Mouse (Mus musculus): Measurements from ENCODE around the gene 1700069L16Rik. TPM values are rescaled to one million over a fixed set of nuclear protein-coding genes. Genes with fewer than 3 reads are reported as not detected.

1700069L16Rik gene
- polyA plus RNA-seq, 1 experiment from 2014 or later: not detected

DNA sequence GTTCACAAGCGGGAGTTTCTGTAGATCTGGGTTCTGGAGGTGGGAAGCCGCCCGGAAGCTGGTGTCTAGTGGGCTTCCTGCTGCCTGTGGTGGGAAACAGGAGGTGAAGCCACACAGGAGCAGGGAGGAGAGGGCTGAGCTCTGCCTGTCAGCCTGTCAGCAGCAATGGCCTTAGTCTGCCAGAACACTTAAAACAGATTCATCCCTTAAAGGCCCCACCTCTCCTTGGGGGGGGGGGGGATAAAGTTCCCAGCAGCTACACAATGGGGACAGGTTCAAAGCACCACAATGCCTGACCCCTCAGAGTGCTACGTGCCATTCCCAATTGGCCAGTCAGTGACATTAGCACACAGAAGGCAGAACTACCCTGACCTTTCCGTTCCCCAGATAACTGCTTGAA lies 72.4 kb downstream of the 1700069L16Rik start:
- WGBS: 28% methylated on average over 5 of the region's 5 CpGs
- ATAC-seq (ENCODE audit: low FRiP score, low read depth): no peak
- H3K4me3 ChIP-seq: no peak overlapping the region
- H3K27ac ChIP-seq: no peak overlapping the region
- no peak overlapping the region for H3K9ac ChIP-seq
- no peaks in the 10 kb centered on the region for H3K36me3 ChIP-seq
- peaks cover 25% of the 10 kb centered on the region for H3K4me1 ChIP-seq
- no peaks in the 10 kb centered on the region for H3K9me3 ChIP-seq
- H3K27me3 ChIP-seq: peaks cover 3% of the 10 kb centered on the region; the same call in 1 of the 2 replicates
- no peak overlapping the region for H3K4me2 ChIP-seq (replicated peaks)

DNA sequence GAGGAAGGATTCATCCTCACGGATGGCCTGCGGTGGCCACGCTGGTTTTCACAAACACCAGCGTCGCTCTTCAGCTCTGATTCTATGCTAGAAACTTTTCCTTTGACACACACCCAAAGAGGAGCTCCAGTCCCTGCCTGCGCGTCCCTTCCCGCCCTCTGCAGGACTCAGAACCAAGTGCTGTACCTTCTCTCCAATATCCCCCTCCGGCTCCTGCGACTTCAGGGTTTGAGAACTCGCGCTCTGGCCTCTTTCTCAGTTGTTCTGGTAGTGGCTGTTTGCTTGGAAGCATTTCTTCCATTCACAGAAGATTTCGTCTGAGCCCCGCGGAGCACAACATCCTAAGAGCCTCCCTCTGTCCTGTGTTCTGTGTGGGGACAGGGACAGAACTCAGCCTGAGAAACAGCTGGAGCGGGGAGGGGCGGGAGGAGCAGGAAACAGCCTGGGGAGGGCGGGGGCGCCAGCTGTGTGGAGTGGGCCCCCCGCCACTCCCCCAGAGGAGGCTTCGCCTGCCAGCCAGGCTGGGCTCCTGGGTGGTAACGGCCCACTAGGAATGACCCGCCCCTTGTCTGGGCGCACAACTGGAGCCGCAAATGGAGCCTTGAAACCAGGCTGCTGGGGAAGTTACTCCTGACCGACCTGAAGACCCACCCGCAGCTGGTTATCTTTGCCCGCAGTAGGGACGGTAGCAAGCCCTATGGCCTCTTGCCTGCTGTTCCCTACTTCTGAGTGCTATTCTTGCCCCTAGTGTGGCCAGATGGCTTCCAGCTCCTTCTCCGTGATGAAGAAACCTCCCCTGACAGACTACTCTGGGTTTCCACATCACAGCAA lies 74.3 kb downstream of the 1700069L16Rik start, which contains the start of gene Cmklr1:
TSS of gene Cmklr1 (minus strand) at position 392 of the 831 bp plus-strand sequence.
- Histone ChIP-seq H3K36me3 (no peaks in the 10 kb centered on the region), H3K9ac (peak within 1 kb of the TSS; percentile 65), H3K9me3 (no peaks in the 10 kb centered on the region), H3K27me3 (peaks cover 3% of the 10 kb centered on the region; the same call in 1 of the 2 replicates), H3K4me1 (peaks cover 25% of the 10 kb centered on the region), H3K4me2 (replicated peaks) (peak within 1 kb of the TSS; percentile 65), H3K27ac (peak within 1 kb of the TSS; percentile 48; the same call in 1 of the 2 replicates), H3K4me3 (peak within 1 kb of the TSS; percentile 38)
- 6% methylated on average over 30 of the region's 30 CpGs for WGBS
- ATAC-seq (ENCODE audit: low FRiP score, low read depth): 0 out of 2 replicates have a peak, but pooled peaks have one; percentile 45

DNA sequence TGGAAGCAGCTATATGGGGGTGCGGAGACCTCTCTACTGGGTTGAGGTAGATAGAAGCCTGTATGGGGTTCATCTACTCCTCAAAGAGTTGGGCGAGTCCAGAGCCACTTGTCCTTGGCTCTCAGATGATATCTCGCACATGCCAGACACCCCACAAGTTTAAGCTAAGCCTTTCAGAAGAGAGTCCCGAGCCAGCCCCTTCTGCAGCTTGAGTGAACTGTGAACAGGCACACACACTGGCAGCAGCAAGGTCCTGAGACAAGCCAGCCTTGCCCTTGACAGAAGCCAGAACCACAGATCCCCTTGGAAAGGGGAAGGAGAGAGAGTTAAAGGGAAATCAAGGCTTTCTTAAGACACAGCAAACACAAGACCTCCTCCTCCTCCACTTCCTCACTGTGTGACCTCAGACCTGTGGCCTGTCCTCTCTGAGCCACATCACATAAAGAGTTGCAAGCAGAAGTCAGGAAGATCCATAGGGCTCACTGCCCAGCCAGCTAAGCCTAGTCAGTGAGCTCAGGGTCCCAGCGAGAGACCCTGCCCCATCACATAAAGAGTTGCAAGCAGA lies 75.8 kb downstream of the 1700069L16Rik start:
- H3K9ac ChIP-seq: no peak overlapping the region
- no peaks in the 10 kb centered on the region for H3K36me3 ChIP-seq
- peak overlapping the region; percentile 23; the same call in 1 of the 2 replicates for H3K4me2 ChIP-seq (replicated peaks)
- no peak for ATAC-seq (ENCODE audit: low FRiP score, low read depth)
- H3K4me1 ChIP-seq: peaks cover 25% of the 10 kb centered on the region
- H3K27ac ChIP-seq: no peak overlapping the region
- H3K27me3 ChIP-seq: peaks cover 3% of the 10 kb centered on the region; the same call in 1 of the 2 replicates
- H3K9me3 ChIP-seq: no peaks in the 10 kb centered on the region
- no peak overlapping the region for H3K4me3 ChIP-seq
- WGBS: 74% methylated on average over 5 of the region's 5 CpGs

DNA sequence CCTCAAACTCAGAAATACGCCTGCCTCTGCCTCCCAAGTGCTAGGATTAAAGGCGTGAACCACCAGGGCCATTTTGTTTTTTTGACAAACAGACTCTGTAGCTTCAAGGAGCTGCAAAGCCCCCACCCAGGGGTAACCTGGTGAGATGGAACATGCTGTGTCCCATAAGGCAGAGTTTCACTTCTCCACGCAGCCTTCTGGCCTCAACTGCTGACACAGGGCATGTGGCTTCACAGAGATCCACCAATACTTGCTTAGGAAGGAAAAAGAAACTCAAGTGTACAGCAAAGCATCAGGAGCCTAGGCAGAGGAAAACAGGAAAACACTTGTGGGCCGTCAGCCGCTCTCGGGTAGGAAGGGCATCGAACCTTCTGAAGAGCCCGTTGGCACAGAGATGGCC lies 77.4 kb downstream of the 1700069L16Rik start:
- Histone ChIP-seq H3K27ac (no peak overlapping the region), H3K36me3 (no peaks in the 10 kb centered on the region), H3K9me3 (no peaks in the 10 kb centered on the region), H3K4me3 (no peak overlapping the region), H3K27me3 (peaks cover 3% of the 10 kb centered on the region; the same call in 1 of the 2 replicates), H3K4me1 (peaks cover 27% of the 10 kb centered on the region), H3K9ac (no peak overlapping the region), H3K4me2 (replicated peaks) (no peak overlapping the region)
- WGBS: 86% methylated on average over 8 of the region's 8 CpGs
- no peak for ATAC-seq (ENCODE audit: low FRiP score, low read depth)

DNA sequence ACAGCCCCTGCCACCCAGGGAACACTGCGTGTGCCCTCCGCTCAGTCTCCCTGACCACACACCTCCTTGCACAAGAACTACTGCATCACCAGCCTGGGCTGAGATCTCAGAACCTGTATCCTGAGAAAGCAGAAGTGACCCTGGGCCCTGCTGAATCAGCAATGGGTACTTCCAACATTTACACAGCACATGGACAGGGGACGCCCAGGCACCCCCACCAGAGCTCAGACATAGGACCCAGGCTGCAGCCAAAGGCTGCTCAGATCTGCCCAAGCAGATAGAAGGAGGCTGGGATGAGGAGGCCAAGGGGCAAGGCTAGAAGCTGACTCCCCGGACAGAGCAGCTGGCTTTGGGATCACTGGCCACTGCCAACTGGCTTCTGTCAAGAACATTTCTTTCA lies 80.1 kb downstream of the 1700069L16Rik start:
- Histone ChIP-seq H3K9me3 (no peaks in the 10 kb centered on the region), H3K4me1 (peaks cover 21% of the 10 kb centered on the region), H3K4me2 (replicated peaks) (no peak overlapping the region), H3K9ac (no peak overlapping the region), H3K4me3 (no peak overlapping the region), H3K27ac (no peak overlapping the region), H3K36me3 (no peaks in the 10 kb centered on the region), H3K27me3 (no peaks in the 10 kb centered on the region)
- no peak for ATAC-seq (ENCODE audit: low FRiP score, low read depth)
- 81% methylated on average over 4 of the region's 4 CpGs for WGBS

DNA sequence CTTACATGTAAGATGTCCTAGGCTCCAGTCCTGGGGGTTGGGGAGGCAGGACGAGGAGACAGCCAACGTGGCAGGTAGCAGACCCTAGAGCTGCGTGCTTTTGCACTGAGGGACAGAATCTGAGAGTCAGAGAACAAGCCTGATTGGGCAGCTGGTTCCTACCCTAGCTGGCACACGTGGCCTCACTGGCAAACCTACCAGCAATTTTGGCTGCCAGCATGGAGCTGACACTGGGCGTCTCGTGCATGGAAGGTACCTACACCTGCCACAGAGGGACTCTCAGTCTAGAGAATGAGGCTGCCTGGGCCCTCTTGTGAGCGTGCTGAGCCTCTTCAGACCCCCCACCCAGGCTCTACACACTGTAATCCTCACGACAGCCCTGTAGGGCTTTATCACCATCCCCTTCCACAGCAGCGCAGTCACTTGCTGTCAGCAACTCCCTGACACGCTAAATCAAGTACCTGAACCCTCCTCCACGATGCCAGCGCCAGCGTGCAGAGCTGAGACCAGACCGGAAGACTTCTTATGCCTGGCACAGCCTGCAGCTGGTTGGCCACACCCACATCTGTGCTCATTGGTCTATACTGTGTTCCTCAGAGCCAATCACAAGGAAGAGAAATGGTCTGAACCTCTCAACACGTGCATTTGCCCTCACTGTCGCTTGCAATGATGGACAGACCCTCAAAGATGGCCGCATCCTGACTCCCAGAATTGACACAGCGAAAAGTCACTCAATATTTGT lies 81.3 kb downstream of the 1700069L16Rik start:
- Histone ChIP-seq H3K9me3 (no peaks in the 10 kb centered on the region), H3K4me2 (replicated peaks) (peak overlapping the region; percentile 48), H3K27ac (no peak overlapping the region), H3K36me3 (no peaks in the 10 kb centered on the region), H3K9ac (no peak overlapping the region), H3K4me1 (peaks cover 20% of the 10 kb centered on the region), H3K4me3 (no peak overlapping the region; the same call in 1 of the 2 replicates), H3K27me3 (no peaks in the 10 kb centered on the region)
- ATAC-seq (ENCODE audit: low FRiP score, low read depth): peak; percentile 68; the same call in 1 of the 2 replicates
- 43% methylated on average over 18 of the region's 18 CpGs for WGBS

Other genes starting within 250 kb of the 1700069L16Rik start
- gene Wscd2, start 234.4 kb downstream of the 1700069L16Rik start, polyA plus RNA-seq (2015; fragmentation: Nextera tagmentation; extraction: Ambion mirVana): 7.0 and 7.1 TPM in 2 replicates
- gene Cmklr1, start 74.3 kb downstream of the 1700069L16Rik start, polyA plus RNA-seq (2015; fragmentation: Nextera tagmentation; extraction: Ambion mirVana): 3.6 and 3.7 TPM in 2 replicates
- 5.8 and 6.4 TPM in 2 replicates for gene Ficd, start 11.0 kb upstream of the 1700069L16Rik start, polyA plus RNA-seq (2015; fragmentation: Nextera tagmentation; extraction: Ambion mirVana)
- 59.8 and 60.2 TPM in 2 replicates for gene Sart3, start 47.7 kb upstream of the 1700069L16Rik start, polyA plus RNA-seq (2015; fragmentation: Nextera tagmentation; extraction: Ambion mirVana)
- 96.3 and 98.5 TPM in 2 replicates for gene Iscu, start 48.0 kb upstream of the 1700069L16Rik start, polyA plus RNA-seq (2015; fragmentation: Nextera tagmentation; extraction: Ambion mirVana)
- gene Tmem119, start 75.7 kb upstream of the 1700069L16Rik start, polyA plus RNA-seq (2015; fragmentation: Nextera tagmentation; extraction: Ambion mirVana): 221 and 237 TPM in 2 replicates
- gene Selplg, start 107.9 kb upstream of the 1700069L16Rik start, polyA plus RNA-seq (2015; fragmentation: Nextera tagmentation; extraction: Ambion mirVana): 2.5 TPM in 2 replicates
- 83.1 and 90.2 TPM in 2 replicates for gene Coro1c, start 184.0 kb upstream of the 1700069L16Rik start, polyA plus RNA-seq (2015; fragmentation: Nextera tagmentation; extraction: Ambion mirVana)

All from limb, embryonic 13.5 days (tissue).